Mouse (Mus musculus): ENCODE data around the gene Itga5.

- TF ChIP-seq POLR2A (IDR thresholded peaks at IDR 0.05; ENCODE audit: insufficient read depth, low read depth, low read length) (no peak), CTCF (IDR thresholded peaks at IDR 0.05) (no peak)
These were observed 11.4 kb upstream of the Itga5 start for GRCm38 (mm10) chr15:103377752-103378664.

Data from heart, adult 2 months (tissue).